Mouse (Mus musculus) regulatory T cell (primary cell): ENCODE measurements around the gene Tbc1d9b.
"Not testable (repeated sequence)": the region's sequence is repeated elsewhere in the genome, so short reads cannot be mapped to it uniquely, and the experiment has no call there.

Experiments
- in situ Hi-C: fragments of 300-600 bp; cut with MboI, MseI; formaldehyde crosslinking; loops from one replicate; pipeline ENCODE4 v1.15.1; 2025; ENCODE audit warnings: high pct_unique_total_duplicates

The Tbc1d9b gene

DNA sequence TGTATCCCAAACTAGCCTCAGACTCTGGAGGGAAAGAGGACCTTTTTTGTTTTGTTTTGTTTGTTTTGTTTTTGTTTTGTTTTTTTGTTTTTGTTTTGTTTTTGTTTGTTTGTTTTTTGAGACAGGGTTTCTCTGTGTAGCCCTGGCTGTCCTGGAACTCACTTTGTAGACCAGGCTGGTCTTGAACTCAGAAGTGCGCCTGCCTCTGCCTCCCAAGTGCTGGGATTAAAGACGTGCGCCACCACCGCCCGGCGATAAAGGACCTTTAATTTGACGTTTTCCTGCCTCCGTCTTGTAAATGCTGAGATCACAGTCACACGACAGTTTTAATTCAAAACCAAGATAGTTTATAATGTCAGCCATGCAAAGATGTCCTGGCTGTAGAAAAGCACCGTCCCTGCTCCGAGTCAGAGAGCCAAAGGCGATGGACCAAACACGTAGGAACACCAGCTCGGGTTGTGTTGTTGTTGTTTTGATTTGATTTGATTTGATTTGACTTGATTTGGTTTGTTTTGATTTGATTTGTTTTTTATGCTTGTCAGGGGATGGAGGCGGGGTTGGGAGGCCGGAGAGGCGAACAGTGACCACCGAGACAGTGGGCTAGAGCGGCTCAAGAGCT lies 43.0 kb downstream of the Tbc1d9b start, which contains the start of gene Mrnip:
TSS of gene Mrnip (plus strand) at position 334 of the 619 bp plus-strand sequence.
- in situ Hi-C loops = not testable (repeated sequence)

DNA sequence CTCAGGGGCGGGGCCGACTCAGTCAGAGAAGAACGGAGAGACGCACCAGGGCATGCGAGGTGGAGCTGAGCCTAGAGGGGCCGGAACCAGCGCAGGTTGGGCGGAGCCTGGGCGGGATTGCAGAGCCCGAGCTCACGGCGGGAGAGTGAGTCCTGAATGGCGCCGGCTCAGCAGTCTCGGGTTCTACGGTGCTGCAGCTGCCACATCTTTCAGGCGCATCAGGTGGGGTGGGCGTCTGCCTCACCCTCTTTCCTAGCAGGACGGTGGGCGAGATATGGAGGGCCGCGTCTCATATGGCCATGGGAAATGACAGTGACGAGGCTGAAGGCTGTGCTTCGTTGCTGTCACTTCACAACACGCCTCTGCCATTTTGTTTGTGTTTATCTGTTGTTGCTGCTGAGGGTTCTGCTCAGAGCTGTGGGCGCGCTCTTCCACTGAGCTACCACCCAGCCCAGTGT lies 43.6 kb downstream of the Tbc1d9b start:
- in situ Hi-C loops = no loop called here

DNA sequence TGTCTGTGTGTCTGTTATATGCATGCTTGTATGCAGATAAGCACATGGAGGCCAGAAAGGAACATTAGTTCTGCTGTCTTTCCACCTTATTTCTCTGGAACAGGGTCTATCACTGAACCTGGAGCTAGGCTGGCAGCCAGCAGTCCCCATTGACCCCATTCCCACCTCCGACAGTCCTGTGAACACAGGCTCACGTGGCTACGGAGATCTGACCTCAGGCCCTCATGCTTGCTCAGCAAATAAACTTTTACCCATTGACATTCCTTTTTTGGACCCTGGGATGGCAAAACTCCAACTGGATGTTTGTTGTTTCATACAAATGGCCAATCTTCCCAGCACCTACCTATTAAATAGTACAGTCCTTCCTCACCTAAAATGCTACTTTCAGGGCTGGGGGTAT lies 45.2 kb downstream of the Tbc1d9b start:
- in situ Hi-C loops = no loop called here

DNA sequence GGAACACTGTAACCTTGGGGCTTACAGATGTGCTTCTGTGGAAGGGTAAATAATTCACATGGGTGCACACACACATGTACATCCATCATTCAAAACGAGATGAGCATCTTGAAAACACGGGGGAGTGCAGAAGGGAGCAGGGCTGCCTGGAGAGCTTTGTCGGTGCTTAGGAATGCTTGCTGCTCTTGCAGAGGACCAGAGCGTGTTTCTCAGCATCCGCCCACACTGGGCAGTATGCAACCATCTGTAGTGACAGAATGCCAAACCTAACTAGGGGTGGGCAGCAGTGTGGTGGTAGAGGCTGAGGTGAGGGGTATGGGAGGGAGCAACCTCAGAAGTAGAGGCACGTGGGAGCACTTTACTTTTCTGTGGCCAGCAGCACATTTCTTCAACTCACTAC lies 45.9 kb downstream of the Tbc1d9b start:
- in situ Hi-C loops = no loop called here

DNA sequence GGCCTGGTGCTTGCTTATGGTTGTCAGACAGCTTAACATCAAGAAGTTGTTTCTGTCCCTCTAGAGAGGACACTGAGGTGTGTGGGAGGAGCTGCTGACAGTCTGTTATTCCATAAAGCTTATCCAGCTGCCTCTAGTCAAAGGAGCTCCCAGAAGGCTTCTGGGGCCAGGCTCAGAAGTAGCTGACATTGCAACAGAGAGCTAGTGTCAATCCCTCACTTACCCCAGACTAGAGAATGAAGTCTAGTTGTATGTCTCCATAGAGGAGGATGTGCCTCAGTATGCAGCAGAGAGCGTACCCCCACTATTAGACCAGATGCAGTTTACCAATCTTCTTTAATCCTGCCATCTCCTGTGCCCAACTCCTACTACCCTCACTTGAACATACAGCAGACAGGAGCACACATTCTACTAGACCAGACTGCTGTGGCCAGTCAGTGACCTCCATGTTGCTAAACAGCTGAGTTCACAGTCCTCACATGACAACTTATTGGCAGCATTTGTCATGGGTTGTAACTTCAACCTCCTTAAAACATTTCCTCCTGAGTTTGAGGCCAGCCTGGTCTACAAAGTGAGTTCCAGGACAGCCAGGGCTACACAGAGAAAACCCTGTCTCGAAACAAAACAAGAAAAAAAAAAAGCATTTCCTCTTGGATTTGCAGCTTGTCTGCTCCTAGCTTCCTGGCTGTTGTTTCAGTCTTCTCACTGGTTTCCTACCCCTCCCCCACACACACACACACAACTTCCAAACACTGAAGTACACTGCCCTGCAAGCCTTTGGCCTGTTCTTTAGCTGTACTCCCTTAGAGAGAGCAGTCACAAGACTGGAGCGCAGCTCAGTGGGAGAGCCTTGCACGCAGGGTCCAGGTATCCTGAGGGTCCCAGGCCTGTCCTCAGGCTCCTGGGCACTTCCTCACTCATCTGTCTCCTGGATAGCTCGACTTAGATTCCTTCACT lies 47.6 kb downstream of the Tbc1d9b start:
- in situ Hi-C loops = no loop called here

DNA sequence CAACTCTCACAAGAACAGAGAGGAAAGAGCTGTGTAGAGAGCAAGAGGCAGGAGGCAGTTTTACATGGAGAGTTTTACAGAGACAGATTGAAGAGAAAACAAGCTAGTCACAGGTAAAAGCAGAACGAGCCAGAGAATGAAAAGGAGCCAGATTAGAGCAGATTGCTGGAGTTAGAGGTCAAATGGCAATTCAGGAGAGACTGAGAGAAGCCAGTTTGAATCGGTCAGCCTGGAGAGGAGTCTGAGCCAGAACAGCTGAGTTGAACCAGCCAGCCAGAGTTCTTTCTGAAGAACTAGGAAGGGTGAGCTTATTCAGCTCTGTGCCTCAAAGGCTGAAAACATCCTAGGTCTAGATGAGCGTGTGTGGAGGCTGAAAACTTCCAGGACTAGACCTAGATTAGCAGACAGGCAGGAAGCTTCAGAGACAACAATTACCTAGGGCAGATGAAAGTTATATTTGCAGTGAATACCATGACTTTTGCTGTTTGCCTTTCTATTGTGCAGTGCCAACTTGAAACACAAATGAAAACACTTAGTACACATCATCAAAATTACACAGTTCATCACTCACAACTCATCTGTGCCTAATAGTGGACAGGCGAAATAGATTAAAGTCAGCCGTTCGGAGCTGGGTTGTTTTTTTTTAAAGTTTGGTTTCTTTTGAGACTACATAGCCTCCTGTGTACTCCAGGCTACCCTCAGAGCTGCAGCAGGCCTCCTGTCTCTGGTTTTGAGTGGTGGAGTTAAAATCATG lies 49.5 kb downstream of the Tbc1d9b start:
- in situ Hi-C loops = no loop called here

DNA sequence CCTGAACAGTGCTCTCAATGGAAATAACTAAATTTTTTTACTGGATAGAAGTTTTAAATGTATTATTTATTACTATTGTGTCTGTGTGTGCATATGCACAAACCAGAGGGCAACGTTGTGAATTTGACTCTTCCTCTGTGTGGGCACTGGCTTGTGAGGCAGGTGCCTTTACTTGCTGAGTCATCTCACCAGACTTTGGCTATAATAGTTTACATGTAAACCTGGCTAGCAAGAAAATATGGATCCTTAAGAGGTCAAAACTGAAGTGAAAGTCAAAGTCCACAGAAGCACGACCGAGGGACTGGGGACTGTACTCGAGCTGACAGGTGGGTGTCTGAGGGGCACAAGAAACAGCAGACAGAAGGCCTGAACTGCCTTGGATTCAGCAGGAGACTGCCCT lies 51.5 kb downstream of the Tbc1d9b start:
- in situ Hi-C loops = no loop called here

DNA sequence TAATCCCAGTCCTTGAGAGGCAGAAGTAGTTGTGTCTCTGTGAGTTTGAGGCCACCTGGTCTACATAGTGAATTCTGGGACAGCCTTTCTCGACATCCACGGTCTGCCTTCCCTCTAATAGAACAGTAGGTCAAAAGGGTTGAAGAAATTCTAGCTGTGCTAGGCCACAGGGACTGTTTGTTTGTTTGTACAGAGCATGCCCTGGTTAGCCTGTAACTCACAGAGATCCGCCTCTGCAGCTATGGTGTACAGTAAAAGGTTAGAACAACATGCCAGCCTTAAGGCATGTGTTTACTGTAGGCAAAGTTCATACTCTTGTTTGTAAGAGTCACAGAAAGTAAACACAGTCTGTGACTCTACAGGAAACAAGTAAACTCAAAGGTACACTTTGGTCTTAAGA lies 53.6 kb downstream of the Tbc1d9b start:
- in situ Hi-C loops = no loop called here

DNA sequence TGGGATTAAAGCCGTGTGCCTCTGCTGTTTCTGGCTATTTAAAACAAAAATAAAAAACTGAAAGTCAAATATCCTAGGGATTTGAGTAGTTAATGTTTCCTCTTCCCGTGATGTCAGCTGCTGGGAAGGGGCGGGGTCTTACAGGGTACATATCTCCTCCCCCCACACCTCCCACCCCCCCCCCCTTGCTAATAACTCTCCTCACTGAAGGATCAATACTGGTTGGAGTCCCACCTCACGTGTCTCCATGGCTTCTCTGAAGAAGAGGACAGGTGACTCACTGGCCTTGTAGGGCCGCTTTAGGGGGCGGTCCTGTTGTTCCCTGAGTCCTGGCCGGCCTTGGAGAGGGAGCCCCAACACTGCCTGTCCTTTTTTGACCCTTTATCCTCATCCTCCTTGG lies 57.5 kb downstream of the Tbc1d9b start:
- in situ Hi-C loops = no loop called here

DNA sequence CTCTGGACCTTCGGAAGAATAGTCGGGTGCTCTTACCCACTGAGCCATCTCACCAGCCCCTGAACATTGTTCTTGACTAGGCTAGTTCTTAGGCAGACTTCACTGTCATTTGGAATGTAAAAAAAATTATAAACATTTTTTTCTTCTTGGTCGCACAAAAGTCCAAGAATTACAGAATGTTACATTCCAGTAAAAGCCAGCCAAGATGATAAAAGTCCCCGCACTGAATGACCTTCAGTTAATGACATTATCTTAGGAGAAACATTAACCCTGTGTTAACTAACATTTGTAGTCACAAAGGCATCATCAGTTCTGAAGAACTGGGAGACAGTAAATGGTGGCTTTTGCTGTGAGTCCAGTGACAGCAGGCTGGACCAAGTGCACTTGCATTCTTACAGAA lies 59.2 kb downstream of the Tbc1d9b start:
- in situ Hi-C loops = no loop called here

DNA sequence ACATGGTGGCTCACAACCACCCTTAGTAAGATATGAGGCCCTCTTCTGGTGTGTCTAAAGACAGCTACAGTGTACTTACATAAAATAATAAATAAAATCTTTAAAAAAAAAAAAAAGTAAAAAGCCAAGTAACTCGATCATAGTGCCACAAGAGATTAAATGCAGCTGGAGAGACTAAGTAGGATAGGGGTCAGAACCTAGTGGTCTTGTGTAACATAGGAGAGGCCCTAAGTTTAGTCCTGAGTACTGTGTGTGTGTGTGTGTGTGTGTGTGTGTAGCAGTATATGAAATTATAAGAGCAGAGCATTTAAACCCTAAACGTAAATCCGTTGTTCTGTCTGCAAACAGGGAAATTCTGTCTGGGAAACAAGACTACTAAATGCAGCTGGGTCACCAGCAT lies 61.1 kb downstream of the Tbc1d9b start:
- in situ Hi-C loops = no loop called here

DNA sequence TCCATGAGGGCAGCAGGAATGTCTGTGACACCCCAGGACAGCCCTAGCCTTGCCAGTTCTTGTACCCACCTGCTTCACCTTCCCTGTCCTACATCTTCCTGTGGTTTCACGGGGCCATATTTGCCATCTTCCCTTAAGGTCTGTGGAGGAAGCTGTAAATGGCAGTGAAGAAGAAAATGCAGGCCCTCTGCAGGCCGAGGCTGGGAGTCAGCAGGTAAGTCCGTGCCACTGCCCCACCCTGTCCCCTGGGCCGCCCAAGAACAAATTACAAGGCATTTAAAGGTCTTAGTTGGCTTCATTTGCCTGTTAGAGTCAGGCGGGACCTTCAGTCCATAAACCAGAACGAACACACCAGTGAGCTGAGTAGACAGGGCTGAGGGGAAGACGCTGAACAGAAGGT lies 62.9 kb downstream of the Tbc1d9b start:
- in situ Hi-C loops = no loop called here

DNA sequence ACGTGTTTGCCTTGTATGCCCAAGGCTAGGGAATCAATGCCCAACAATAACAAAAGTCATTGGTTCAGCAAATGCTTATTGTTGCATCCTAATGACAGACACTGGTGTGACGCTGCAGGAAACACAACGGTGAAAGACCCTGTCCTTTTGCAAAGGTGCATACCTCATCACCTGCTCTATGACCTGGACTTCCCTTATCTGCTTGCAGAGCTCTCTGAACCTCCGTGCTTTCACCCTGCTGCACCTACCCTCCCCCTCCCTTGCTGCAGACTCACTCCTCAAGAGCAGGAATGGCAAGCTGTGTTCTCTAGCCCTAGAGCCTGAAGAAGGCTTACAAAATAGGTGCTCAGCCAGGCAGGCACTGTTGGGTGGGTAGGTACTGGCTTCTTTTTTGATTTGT lies 63.6 kb downstream of the Tbc1d9b start:
- in situ Hi-C loops = no loop called here

DNA sequence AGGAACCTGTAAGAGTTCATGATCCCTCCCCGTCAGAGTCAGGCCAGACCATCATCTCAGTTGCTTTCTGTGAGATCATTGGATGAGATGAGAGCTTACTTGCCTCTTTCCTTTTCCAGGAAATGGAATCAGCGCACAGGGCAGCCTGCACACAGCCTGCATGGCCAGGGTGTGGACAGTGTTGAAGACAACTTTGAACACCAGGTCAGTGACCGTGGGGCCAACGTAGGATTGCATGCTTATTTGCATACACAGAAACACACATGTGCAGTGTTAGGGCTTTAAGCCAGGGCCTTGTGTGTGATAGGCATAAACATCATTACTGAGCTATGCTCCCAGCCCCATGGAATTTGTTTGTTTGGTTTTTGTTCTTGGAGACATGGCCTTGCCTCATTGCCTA lies 66.3 kb downstream of the Tbc1d9b start:
- in situ Hi-C loops = no loop called here

DNA sequence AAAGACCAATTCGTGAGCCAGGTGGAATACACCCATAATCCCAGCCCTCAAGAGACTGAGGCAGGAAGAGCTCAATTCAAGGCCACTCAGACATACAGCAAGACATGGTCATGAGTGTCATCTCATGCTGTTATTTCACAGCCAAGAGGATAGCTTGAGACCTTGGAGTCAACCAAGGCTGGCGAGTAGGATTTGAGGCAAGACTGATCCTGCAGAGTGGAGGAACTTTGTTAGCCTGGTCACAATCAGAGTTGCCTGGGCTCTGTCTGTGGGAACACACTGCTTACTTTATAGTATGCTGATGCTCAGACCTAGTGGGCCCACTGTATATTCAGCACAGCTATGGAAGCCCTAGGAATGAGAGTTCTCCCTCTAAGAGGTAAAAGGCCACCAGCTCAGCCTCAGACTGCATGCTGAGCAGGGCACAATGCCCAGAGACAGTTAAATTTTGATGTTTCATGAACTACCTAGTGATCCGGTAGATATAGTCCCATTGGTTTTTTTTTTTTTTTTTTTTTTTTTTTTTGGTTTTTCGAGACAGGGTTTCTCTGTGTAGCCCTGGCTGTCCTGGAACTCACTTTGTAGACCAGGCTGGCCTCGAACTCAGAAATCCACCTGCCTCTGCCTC lies 67.1 kb downstream of the Tbc1d9b start:
- in situ Hi-C loops = no loop called here

DNA sequence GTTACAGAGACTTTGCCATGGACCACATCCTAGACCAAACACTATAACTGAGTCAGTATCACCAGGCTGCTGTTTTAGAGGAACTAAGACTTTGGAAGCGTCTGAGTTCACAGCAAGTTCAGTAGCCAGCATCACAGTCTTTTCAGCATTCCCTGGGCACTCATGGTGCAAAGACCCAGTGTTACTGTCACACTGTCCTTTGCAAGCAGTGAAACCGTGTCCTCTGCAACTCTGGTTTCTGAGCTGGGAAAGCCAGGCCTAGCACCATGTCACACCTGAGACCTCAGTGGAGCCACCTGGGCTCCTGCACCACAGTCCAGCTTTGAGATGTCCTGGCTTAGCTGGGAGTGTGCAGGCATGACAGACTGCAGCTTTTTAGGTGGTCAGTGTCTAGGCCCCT lies 67.7 kb downstream of the Tbc1d9b start:
- in situ Hi-C loops = no loop called here

DNA sequence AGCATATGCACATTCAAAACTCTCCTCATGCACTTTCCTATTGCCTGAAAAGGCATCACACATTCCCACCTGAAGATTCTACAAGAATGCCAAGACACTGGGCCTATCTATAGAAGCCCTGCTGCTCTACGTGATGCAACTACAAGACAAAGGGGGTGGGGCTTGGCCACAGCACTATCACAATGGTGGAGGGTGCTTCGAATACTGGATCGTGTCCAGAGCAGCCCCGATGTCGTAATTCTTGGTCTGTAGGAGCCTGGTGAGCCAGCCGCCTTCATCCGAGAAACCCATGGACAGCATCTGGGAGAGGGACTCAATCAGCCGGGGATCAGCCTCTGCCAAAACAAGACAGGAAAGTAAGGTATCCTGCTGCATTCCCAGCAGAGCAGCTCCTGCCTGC lies 69.4 kb downstream of the Tbc1d9b start:
- in situ Hi-C loops = no loop called here

DNA sequence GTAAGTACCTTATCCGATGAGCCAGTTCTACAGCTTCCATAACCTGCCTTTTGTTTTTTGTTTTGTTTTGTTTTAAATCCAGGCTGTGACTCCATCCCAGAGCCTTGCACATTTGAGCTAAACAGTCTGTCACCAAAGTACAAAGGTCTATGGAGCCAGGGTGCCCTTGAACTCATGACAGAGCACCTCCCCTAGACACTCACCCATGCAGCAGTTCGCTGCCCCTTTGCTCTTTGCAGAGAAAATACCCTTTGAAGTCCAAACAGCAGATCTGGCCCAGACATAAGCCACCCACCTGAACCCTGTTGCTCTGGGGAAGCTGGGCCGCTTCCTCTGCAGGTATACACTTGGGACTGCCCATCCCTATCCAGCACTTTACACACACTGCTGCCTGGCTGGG lies 70.4 kb downstream of the Tbc1d9b start:
- in situ Hi-C loops = no loop called here

DNA sequence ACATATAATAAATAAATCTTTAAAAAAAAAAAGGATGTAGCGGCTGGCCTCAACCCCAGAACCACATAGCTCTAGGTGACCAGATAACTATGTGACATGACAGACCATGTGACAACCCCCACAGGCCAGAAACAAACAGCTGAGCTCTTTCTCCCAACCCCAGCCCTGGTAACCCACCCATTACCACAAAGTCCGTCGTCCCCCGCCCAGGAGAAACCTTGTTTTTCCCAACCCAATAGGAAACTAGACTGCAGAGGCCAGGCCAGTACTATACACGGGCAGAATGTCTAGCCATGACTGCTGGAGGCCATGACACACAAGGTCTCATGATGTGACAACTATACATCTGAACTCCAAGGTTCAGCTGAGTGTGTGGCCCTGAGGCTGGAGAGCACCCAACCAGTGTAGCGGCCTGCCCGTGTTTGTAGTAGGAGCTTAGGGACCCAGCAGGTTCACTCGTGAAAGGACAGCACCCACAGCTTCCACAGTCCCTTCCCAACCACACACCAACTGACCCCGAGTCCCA lies 72.2 kb downstream of the Tbc1d9b start:
- in situ Hi-C loops = no loop called here

DNA sequence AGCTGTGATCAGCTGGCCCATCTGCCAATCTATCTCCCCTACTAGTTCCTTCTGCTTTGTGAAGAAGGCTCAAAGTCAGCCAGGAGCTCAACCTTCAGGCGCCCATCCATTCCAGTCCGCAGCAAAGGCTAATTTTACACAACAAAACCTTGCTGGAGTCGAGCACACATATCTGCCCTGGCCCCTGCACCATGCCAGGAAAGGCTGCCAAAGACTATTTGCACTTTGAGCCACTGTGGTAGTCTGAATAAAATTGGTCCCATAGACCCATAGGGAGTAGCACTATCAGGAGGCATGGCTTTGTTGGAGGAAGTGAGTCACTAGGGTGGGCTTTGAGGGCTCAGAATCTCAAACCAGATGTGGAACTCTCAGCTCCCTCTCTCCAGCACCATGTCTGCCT lies 74.2 kb downstream of the Tbc1d9b start:
- in situ Hi-C loops = no loop called here

DNA sequence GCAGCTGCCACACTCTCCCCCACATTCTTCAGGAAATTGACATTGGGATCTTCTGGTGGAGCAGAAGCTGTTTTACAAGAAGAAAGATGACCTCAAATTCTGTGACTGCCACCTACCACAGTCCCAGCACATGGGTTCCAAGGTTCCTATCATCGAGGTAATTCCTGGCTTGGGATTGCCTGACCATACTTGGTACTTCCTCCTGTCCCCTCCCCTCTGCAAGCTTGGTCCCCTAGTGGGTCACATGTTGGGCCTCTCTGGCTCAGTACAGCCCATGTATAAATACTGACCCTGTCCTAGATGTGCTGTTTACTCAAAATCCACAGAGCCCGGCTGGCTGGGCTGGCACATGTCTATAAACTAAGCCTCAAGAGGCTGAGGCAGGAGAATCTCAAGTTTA lies 74.8 kb downstream of the Tbc1d9b start:
- in situ Hi-C loops = no loop called here

DNA sequence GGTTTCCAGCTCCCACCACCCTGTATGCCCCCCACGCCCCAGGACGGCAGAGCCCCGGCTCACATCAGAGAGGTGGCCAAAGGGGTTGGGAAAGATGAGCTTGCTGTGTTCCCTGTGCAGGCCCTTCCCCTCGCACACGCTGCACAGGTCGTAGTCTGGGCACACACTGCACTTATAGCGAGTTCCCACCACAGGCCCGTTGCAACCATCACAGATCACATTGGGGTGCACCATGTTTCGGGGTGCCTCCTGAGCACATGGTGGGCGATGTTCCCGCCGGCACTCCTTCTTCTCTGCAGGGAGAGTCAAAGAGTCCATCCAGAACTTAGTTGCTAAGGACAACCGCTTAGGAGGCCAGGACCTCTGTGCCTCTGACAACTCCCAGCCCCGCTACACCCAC lies 76.1 kb downstream of the Tbc1d9b start:
- in situ Hi-C loops = no loop called here
